Mouse (Mus musculus): ENCODE results near the gene Gm20388.

- TF ChIP-seq CTCF (IDR thresholded peaks at IDR 0.05; ENCODE audit: low read depth): peak; percentile 72
- no peak for TF ChIP-seq EP300 (optimal IDR thresholded peaks at IDR 0.05)
Measured at GRCm38 (mm10) chr8:121607661-121608060, 1697.0 kb downstream of the Gm20388 start.
